Mouse (Mus musculus): ENCODE data around the gene Zfp276. TPM values are rescaled to one million over a fixed set of nuclear protein-coding genes. Genes with fewer than 3 reads are reported as not detected.
"Not testable (repeated sequence)": the region's sequence is repeated elsewhere in the genome, so short reads cannot be mapped to it uniquely, and the experiment has no call there.

Gene Zfp276
- polyA plus RNA-seq, 1 experiment, result 30.9 TPM

DNA sequence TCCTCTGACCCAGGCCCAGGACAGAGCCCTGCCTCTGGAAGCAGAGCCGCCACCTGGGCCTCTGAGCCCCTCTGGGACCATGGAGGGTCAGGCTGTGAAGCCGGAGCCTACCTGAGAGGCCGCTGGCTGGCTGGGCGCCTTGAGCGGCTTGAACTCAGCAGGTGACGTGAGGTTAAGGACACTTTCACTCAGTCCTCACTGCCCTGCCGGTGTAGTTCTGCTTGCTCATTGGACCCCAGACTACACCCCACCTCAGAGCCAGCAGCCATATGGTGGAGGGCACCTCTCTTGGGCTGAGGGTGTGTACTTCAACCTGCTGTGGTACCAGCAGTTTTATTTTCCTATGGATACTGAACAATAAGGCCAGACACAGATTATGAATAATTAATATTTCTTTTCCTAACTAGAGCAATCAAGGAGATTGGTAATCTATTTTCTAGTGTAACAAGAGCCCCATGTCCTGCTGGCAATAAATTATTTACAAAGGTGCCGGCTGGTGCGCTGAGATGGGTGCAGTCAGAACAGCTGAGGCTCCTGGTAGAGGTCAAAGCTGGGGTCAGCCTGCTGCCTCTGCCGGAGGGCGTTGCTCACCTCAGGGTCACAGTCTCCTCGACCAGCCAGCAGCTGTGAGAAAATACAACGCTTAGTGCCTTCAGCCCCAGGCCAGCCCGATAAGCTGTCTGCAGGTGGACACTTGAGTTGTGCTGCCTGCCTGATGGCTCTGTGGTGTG, 14.1 kb downstream of the Zfp276 start:
- no peak for TF ChIP-seq CTCF (IDR thresholded peaks at IDR 0.05; ENCODE audit: extremely low read depth, insufficient read depth, low read length)
- TF ChIP-seq POLR2A (IDR thresholded peaks at IDR 0.05; ENCODE audit: extremely low read depth, insufficient read depth, low read length), result no peak
- no peak overlapping the region for H3K4me3 ChIP-seq (ENCODE audit: insufficient read depth, low read length)
- H3K4me1 ChIP-seq (ENCODE audit: control insufficient read depth, insufficient read depth, low read length), result no peaks in the 10 kb centered on the region
- H3K27ac ChIP-seq (ENCODE audit: insufficient read depth, low read length), result no peak overlapping the region

GRCm38 (mm10) chr8:123271147-123271546, 17.2 kb downstream of the Zfp276 start:
- no peak for TF ChIP-seq POLR2A (IDR thresholded peaks at IDR 0.05; ENCODE audit: extremely low read depth, insufficient read depth, low read length)
- TF ChIP-seq CTCF (IDR thresholded peaks at IDR 0.05; ENCODE audit: extremely low read depth, insufficient read depth, low read length), result no peak
- Histone ChIP-seq H3K4me3 (ENCODE audit: insufficient read depth, low read length) (no peak overlapping the region), H3K27ac (ENCODE audit: insufficient read depth, low read length) (no peak overlapping the region)

DNA sequence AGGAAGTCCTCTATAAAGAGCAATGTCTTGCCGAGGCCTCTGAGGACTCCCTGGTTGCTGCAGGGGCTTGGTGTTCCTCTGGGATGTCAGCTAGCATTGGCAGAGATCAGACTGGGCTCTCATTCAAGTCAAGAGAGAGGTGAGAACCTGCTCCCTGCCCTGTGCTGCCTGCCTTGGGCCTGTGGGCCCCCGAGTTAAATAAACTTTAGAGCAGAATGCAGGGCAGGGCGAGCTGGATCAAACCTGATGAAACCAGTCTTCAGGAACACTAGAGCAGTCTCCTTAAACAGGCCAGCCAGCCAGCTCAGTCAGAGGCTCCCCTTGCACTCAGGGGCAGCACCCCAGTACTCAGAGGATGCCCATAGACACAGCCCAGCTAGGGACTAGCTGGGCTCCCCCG, 17.9 kb downstream of the Zfp276 start:
- no peak for TF ChIP-seq CTCF (IDR thresholded peaks at IDR 0.05; ENCODE audit: extremely low read depth, insufficient read depth, low read length)
- TF ChIP-seq POLR2A (IDR thresholded peaks at IDR 0.05; ENCODE audit: extremely low read depth, insufficient read depth, low read length), result no peak
- no peak overlapping the region for H3K4me3 ChIP-seq (ENCODE audit: insufficient read depth, low read length)

More at GRCm38 (mm10) chr8:123271147-123271546, 17.2 kb downstream of the Zfp276 start:
- H3K4me1 ChIP-seq (ENCODE audit: control insufficient read depth, insufficient read depth, low read length), result no peaks in the 10 kb centered on the region

GRCm38 (mm10) chr8:123274447-123274846, 20.5 kb downstream of the Zfp276 start:
- no peak overlapping the region for H3K4me3 ChIP-seq (ENCODE audit: insufficient read depth, low read length)
- no peak overlapping the region for H3K27ac ChIP-seq (ENCODE audit: insufficient read depth, low read length)
- TF ChIP-seq POLR2A (IDR thresholded peaks at IDR 0.05; ENCODE audit: extremely low read depth, insufficient read depth, low read length) (no peak), CTCF (IDR thresholded peaks at IDR 0.05; ENCODE audit: extremely low read depth, insufficient read depth, low read length) (no peak)
- H3K4me1 ChIP-seq (ENCODE audit: control insufficient read depth, insufficient read depth, low read length), result no peaks in the 10 kb centered on the region

More for the DNA sequence above, 17.9 kb downstream of the Zfp276 start:
- Histone ChIP-seq H3K4me1 (ENCODE audit: control insufficient read depth, insufficient read depth, low read length) (no peaks in the 10 kb centered on the region), H3K27ac (ENCODE audit: insufficient read depth, low read length) (no peak overlapping the region)

- Histone ChIP-seq H3K4me3 (ENCODE audit: insufficient read depth, low read length) (no peak overlapping the region), H3K27ac (ENCODE audit: insufficient read depth, low read length) (no peak overlapping the region), H3K4me1 (ENCODE audit: control insufficient read depth, insufficient read depth, low read length) (no peaks in the 10 kb centered on the region)
- no peak for TF ChIP-seq CTCF (IDR thresholded peaks at IDR 0.05; ENCODE audit: extremely low read depth, insufficient read depth, low read length)
- no peak for TF ChIP-seq POLR2A (IDR thresholded peaks at IDR 0.05; ENCODE audit: extremely low read depth, insufficient read depth, low read length)
Measured at GRCm38 (mm10) chr8:123275096-123275495, 21.1 kb downstream of the Zfp276 start.

DNA sequence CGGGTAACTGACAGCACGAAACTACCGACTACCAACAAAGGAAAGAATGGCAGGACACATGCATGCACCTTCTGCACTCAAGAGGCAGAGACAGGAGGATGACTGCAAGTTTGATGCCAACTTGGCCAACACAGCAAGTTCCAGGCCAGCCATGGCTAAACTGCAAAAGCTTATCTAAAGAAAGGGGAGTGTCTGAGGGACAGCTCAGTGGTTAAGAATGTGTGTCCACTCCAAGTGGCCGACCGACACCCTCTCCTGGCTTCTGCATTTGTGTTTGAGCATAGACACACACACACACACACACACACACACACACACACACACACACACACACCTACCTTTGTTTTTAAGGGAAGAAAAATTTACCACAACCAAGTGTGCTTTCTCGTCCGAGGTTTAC, 24.4 kb downstream of the Zfp276 start:
- TF ChIP-seq POLR2A (IDR thresholded peaks at IDR 0.05; ENCODE audit: extremely low read depth, insufficient read depth, low read length) (no peak), CTCF (IDR thresholded peaks at IDR 0.05; ENCODE audit: extremely low read depth, insufficient read depth, low read length) (no peak)

GRCm38 (mm10) chr8:123279828-123280227, 25.8 kb downstream of the Zfp276 start:
- Histone ChIP-seq H3K27ac (ENCODE audit: insufficient read depth, low read length) (no peak overlapping the region), H3K4me1 (ENCODE audit: control insufficient read depth, insufficient read depth, low read length) (no peaks in the 10 kb centered on the region), H3K4me3 (ENCODE audit: insufficient read depth, low read length) (no peak overlapping the region)
- no peak for TF ChIP-seq POLR2A (IDR thresholded peaks at IDR 0.05; ENCODE audit: extremely low read depth, insufficient read depth, low read length)
- TF ChIP-seq CTCF (IDR thresholded peaks at IDR 0.05; ENCODE audit: extremely low read depth, insufficient read depth, low read length), result no peak

More for the DNA sequence above, 24.4 kb downstream of the Zfp276 start:
- H3K27ac ChIP-seq (ENCODE audit: insufficient read depth, low read length), result no peak overlapping the region
- no peaks in the 10 kb centered on the region for H3K4me1 ChIP-seq (ENCODE audit: control insufficient read depth, insufficient read depth, low read length)
- no peak overlapping the region for H3K4me3 ChIP-seq (ENCODE audit: insufficient read depth, low read length)

DNA sequence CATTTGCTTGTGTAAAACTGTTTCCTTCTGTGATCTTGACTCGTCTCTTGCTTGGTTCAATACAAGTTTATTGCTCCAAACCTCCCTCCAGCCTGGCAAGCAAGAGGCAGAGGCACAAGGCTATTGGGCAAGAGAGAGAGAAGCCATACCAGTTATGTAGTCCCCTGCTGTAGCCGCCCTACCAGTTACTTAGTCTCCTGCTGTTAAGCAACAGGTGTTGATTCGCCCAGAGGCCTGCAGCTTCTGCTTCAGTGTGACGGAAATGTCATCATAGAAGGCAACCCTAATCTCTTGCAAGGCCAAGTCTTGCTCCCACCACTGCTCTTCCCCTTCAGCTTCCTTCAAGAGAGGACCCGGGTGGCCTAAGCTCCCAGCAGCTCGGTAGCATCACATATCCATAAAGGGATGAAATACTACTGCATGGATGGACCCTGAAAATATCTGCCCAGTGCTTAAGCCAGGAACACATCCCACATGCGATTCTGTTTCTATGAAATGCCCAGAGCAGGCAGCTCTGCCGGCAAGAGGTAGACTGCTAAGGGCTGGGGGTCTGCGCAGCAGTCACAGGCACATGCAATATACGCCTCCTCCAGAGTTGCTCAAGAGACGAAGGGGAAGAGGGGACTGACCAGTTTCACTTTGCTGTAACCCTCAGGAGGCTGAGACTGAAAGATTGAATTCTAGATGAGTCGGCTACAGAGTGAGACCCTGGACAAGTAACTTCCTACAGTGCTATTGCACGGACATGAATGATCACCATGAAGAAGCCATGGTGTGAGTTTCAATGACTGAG, 26.5 kb downstream of the Zfp276 start:
- Histone ChIP-seq H3K27ac (ENCODE audit: insufficient read depth, low read length) (no peak overlapping the region), H3K4me3 (ENCODE audit: insufficient read depth, low read length) (no peak overlapping the region), H3K4me1 (ENCODE audit: control insufficient read depth, insufficient read depth, low read length) (no peaks in the 10 kb centered on the region)
- TF ChIP-seq POLR2A (IDR thresholded peaks at IDR 0.05; ENCODE audit: extremely low read depth, insufficient read depth, low read length), result no peak
- TF ChIP-seq CTCF (IDR thresholded peaks at IDR 0.05; ENCODE audit: extremely low read depth, insufficient read depth, low read length), result no peak

DNA sequence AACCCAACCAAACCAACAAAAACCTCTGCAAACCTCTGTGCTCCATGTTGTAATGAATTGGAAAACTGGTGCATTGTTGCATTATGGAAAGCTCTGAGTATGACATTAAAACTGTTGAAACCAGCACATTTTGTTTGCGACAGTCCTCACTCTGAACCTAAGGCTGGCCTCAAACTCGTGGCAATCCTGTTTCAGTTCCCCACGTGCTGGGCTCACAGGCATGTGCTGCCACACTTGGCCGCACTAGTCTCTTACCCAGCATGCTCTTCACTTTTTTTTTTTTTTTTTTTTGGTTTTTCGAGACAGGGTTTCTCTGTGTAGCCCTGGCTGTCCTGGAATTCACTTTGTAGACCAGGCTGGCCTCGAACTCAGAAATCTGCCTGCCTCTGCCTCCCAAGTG, 29.0 kb downstream of the Zfp276 start:
- H3K4me3 ChIP-seq (ENCODE audit: insufficient read depth, low read length); H3K27ac ChIP-seq (ENCODE audit: insufficient read depth, low read length); H3K4me1 ChIP-seq (ENCODE audit: control insufficient read depth, insufficient read depth, low read length): not testable (repeated sequence)

DNA sequence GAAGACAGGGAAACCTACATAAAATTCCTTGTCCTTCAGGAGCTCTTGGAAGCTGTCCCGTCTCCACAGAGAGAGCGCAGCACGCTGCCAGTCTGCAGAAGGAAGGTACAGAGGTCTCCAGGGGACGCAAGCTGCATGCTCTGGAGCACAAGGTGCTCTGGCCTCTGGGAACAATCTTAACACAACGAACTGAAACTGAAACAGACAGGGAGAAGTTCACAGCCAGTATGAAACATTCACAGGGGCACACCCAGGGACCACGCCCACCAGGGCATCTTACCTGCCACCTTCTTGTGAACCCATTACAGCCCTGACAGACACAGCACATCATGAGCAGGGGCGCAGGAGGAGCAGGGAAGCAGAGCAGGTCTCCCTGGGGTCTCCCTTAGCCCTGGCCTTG, 30.0 kb downstream of the Zfp276 start:
- TF ChIP-seq POLR2A (IDR thresholded peaks at IDR 0.05; ENCODE audit: extremely low read depth, insufficient read depth, low read length) (no peak), CTCF (IDR thresholded peaks at IDR 0.05; ENCODE audit: extremely low read depth, insufficient read depth, low read length) (no peak)
- H3K27ac ChIP-seq (ENCODE audit: insufficient read depth, low read length), result no peak overlapping the region
- no peak overlapping the region for H3K4me3 ChIP-seq (ENCODE audit: insufficient read depth, low read length)
- H3K4me1 ChIP-seq (ENCODE audit: control insufficient read depth, insufficient read depth, low read length), result no peaks in the 10 kb centered on the region
